Mouse (Mus musculus): ENCODE results near the gene Itch.

- TF ChIP-seq CTCF (IDR thresholded peaks at IDR 0.05; ENCODE audit: low read depth) (no peak), EP300 (IDR thresholded peaks at IDR 0.05; ENCODE audit: low read depth) (no peak)
These were observed 132.2 kb downstream of the Itch start for GRCm38 (mm10) chr2:155265526-155265925.

All from liver, embryonic 14.5 days (tissue).